Mouse (Mus musculus) layer of hippocampus, adult 18-20 months (tissue): ENCODE measurements at regions not wholly inside any gene's neighbourhood (a gene's known extent, or its start where the extent isn't known, plus 50 kb on each side); places are given as distances from the start of the nearest gene placed in this dataset.
"Not testable (repeated sequence)": the region's sequence is repeated elsewhere in the genome, so short reads cannot be mapped to it uniquely, and the experiment has no call there.

Experiments used
- DNase-seq, 2 experiments: peaks; one replicate each; pipeline ENCODE4 v3.0.0; 2022; ENCODE audit warnings: low spot score in 2 of 2
- microRNA-seq, 2 experiments: library from miRNA; unstranded; fragments of <30 nt; microRNA quantifications; one replicate each; pipeline ENCODE4 v1.2.0; 2021

- DNase-seq = peak; percentile 38 to 69
Observed at GRCm38 (mm10) chr3:6118721-6119120, 368.1 kb downstream of the Gm8797 start.

- not testable (repeated sequence) for DNase-seq
Observed at GRCm38 (mm10) chr3:6135754-6136153, 385.1 kb downstream of the Gm8797 start.

GRCm38 (mm10) chr3:6137374-6137773, 386.8 kb downstream of the Gm8797 start:
- DNase-seq = no peak

GRCm38 (mm10) chr3:6173775-6174174, 423.2 kb downstream of the Gm8797 start:
- no peak for DNase-seq

GRCm38 (mm10) chr3:6182533-6182932, 431.9 kb downstream of the Gm8797 start:
- no peak for DNase-seq

- no peak for DNase-seq
Observed at GRCm38 (mm10) chr3:6183400-6183799, 432.8 kb downstream of the Gm8797 start.

- no peak for DNase-seq
Observed at GRCm38 (mm10) chr3:6204656-6205055, 415.6 kb downstream of the 1700008P02Rik start.

GRCm38 (mm10) chr3:6228685-6229084, 391.6 kb downstream of the 1700008P02Rik start:
- no peak for DNase-seq

Small RNA genes lying in the stretch of these regions (microRNA-seq; reads per million reads assigned to microRNA genes)
- 0 reads per million in 2 experiments for gene Gm25144
- gene Gm25352 = 0 reads per million in 2 experiments
